Mouse (Mus musculus) embryonic facial prominence, embryonic 14.5 days (tissue): ENCODE data around the gene Ssmem1. TPM values are rescaled to one million over a fixed set of nuclear protein-coding genes. Genes with fewer than 3 reads are reported as not detected.

Experiments
- ATAC-seq: fragments of 200-750 bp; cut with Nextera tagmentation; 2 replicates; pipeline ENCODE4 v1.8.0; 2017; ENCODE audit warnings: low read depth, moderate number of reproducible peaks, moderate TSS enrichment
- DNase-seq: peaks from one replicate; pipeline ENCODE4 v3.0.0-alpha.2; 2015; ENCODE audit warnings: low spot score
- H3K27ac ChIP-seq: fragments of 300-500 bp; sonication (generic); replicated peaks from 2 replicates; pipeline ENCODE4 v1.5.1; 2014; ENCODE audit warnings: low read depth, mild to moderate bottlenecking, low read length, moderate library complexity
- H3K27me3 ChIP-seq: fragments of 300-500 bp; sonication (generic); replicated peaks from 2 replicates; pipeline ENCODE4 v1.6.1; 2014; ENCODE audit warnings: low read length; ENCODE audit not compliant: control insufficient read depth, insufficient read depth
- H3K36me3 ChIP-seq: fragments of 300-500 bp; sonication (generic); 2 replicates; pipeline ENCODE4 v1.6.1; 2014; ENCODE audit warnings: low read length, mixed read lengths; ENCODE audit not compliant: control insufficient read depth, insufficient read depth
- H3K4me1 ChIP-seq: fragments of 300-500 bp; sonication (generic); 2 replicates; pipeline ENCODE4 v1.6.1; 2014; ENCODE audit warnings: antibody characterized with exemption, low read length; ENCODE audit not compliant: control insufficient read depth, insufficient read depth
- H3K4me2 ChIP-seq: fragments of 300-500 bp; sonication (generic); 2 replicates; pipeline ENCODE4 v1.6.1; 2014; ENCODE audit warnings: low read depth, mild to moderate bottlenecking, low read length, moderate library complexity, mixed read lengths
- H3K4me3 ChIP-seq: fragments of 300-500 bp; sonication (generic); 2 replicates; pipeline ENCODE4 v1.5.1; 2014; ENCODE audit warnings: low read depth, mild to moderate bottlenecking, low read length
- H3K9ac ChIP-seq: fragments of 300-500 bp; sonication (generic); 2 replicates; pipeline ENCODE4 v1.6.1; 2014; ENCODE audit warnings: low read depth, mild to moderate bottlenecking, low read length, moderate library complexity, mixed read lengths
- H3K9me3 ChIP-seq: fragments of 300-500 bp; sonication (generic); 2 replicates; pipeline ENCODE4 v1.6.1; 2016; ENCODE audit warnings: low read length; ENCODE audit not compliant: control insufficient read depth
- WGBS: fragments of 180-500 bp; shearing (Covaris S2); extraction: QIAGEN DNeasy Blood & Tissue Kit; methylation state at CpG from one replicate; pipeline ENCODE4 v1.1.7; 2014; 5-methylcytosine and 5-hydroxymethylcytosine counted together
- polyA plus RNA-seq: library from polyadenylated mRNA; unstranded; fragments of >200 nt; fragmentation: Nextera tagmentation; extraction: Ambion mirVana; gene quantifications from 2 replicates; pipeline ENCODE4 v1.2.1, GENCODE M21; 2014

The Ssmem1 gene
- polyA plus RNA-seq, 1 experiment from 2014 or later, result 0.51 TPM

DNA sequence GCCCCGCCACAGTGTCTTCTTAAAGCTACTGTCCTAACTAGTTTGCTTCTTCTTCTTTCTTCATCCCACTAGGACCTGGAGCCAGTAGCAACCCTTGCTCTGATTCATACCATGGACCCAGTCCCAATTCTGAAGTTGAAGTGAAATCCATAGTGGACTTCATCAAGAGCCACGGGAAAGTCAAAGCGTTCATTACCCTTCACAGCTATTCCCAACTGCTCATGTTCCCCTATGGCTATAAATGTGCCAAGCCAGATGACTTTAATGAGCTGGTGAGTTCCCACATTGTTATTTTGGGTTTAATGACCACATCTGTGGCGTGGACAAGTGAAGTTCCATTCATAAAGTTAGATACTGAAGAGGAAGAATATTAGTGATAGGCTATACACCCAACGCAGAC lies 44.4 kb downstream of the Ssmem1 start:
- no peak for DNase-seq
- no peak overlapping the region for H3K4me3 ChIP-seq
- 91% methylated on average over 5 of the region's 5 CpGs for WGBS
- H3K4me1 ChIP-seq, result peaks cover 34% of the 10 kb centered on the region
- no peaks in the 10 kb centered on the region for H3K36me3 ChIP-seq
- no peak overlapping the region for H3K4me2 ChIP-seq
- H3K27ac ChIP-seq, result peak overlapping the region; percentile 93
- no peaks in the 10 kb centered on the region for H3K9me3 ChIP-seq
- no peaks in the 10 kb centered on the region for H3K27me3 ChIP-seq
- no peak overlapping the region for H3K9ac ChIP-seq
- ATAC-seq, result no peak

DNA sequence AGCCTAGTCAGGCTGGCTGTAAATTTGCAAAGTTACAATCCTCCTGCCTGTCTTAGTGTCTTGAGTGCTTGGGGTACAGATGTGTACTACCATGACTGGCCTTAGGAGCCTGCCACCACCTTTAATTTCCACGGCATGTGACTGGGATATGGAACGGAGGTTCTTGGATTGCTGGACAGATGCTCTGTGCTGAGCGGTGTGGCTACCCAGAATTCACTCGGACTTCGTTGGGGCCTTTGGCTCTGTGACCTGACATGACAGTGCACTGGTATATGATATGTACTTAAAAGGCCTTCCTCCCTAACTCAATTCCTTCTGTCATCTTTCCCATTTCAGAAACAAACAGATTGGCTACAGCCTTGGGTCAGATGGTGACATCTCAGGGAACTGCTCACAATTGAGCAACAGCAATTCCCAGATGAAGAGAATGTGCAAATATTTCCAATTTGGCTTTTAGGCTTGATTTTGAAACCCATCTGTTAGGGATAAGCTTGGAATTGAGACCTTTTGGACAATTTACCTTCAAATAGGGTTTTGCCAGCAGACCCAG lies 45.0 kb downstream of the Ssmem1 start:
- 86% methylated on average over 5 of the region's 5 CpGs for whole genome bisulfite sequencing
- no peaks in the 10 kb centered on the region for H3K27me3 ChIP-seq
- DNase-seq, result no peak
- no peak overlapping the region for H3K4me2 ChIP-seq
- no peaks in the 10 kb centered on the region for H3K9me3 ChIP-seq
- ATAC-seq, result no peak
- H3K27ac ChIP-seq, result peak overlapping the region; percentile 28; the same call in 1 of the 2 replicates
- H3K4me1 ChIP-seq, result peaks cover 28% of the 10 kb centered on the region
- H3K4me3 ChIP-seq, result no peak overlapping the region
- H3K9ac ChIP-seq, result no peak overlapping the region
- no peaks in the 10 kb centered on the region for H3K36me3 ChIP-seq

GRCm38 (mm10) chr6:30556080-30556479 lies 46.4 kb downstream of the Ssmem1 start:
- Histone ChIP-seq H3K4me1 (peaks cover 20% of the 10 kb centered on the region), H3K4me2 (no peak overlapping the region), H3K9ac (no peak overlapping the region), H3K27ac (0 out of 2 replicates have a peak overlapping the region, but pooled peaks have one; percentile 8), H3K9me3 (no peaks in the 10 kb centered on the region), H3K27me3 (no peaks in the 10 kb centered on the region), H3K4me3 (no peak overlapping the region), H3K36me3 (no peaks in the 10 kb centered on the region)
- 9% methylated on average over 5 of the region's 9 CpGs for WGBS
- peak; percentile 89 for DNase-seq
- peak; percentile 76 for ATAC-seq

GRCm38 (mm10) chr6:30559726-30560125 lies 50.1 kb downstream of the Ssmem1 start:
- Histone ChIP-seq H3K4me3 (no peak overlapping the region), H3K9me3 (no peaks in the 10 kb centered on the region), H3K27ac (no peak overlapping the region), H3K4me2 (no peak overlapping the region), H3K4me1 (no peaks in the 10 kb centered on the region), H3K36me3 (no peaks in the 10 kb centered on the region), H3K27me3 (no peaks in the 10 kb centered on the region), H3K9ac (no peak overlapping the region)
- ATAC-seq, result no peak
- DNase-seq, result no peak
- WGBS, result 67% methylated on average over 1 of the region's 1 CpGs

GRCm38 (mm10) chr6:30562132-30562531 lies 52.5 kb downstream of the Ssmem1 start:
- Histone ChIP-seq H3K36me3 (no peaks in the 10 kb centered on the region), H3K4me3 (no peak overlapping the region), H3K4me2 (no peak overlapping the region), H3K4me1 (no peaks in the 10 kb centered on the region), H3K9me3 (no peaks in the 10 kb centered on the region), H3K27ac (no peak overlapping the region), H3K9ac (no peak overlapping the region), H3K27me3 (no peaks in the 10 kb centered on the region)
- ATAC-seq (no peak), DNase-seq (no peak)
- 78% methylated on average over 4 of the region's 4 CpGs for WGBS

DNA sequence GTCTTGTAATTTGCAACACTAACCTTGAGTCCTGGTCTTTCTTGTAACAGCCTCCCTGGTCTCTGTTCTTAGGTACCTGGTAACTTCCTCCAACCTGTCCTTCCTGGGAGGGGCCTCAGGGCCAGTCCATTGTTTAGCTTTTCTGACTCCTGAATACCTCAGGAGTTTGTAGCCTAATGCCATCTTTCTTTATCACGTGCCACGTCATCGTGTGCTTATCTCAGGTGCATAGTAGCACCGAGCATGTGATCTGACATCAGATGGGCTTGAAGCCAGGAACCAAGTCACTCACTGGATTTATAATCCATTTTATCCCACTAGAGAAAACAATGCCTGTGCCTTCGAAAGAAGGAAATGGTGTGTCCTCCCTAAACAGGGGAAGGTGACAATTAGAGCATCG lies 53.9 kb downstream of the Ssmem1 start:
- Histone ChIP-seq H3K27ac (no peak overlapping the region), H3K36me3 (no peaks in the 10 kb centered on the region), H3K4me1 (no peaks in the 10 kb centered on the region), H3K4me3 (no peak overlapping the region), H3K27me3 (no peaks in the 10 kb centered on the region), H3K9ac (no peak overlapping the region), H3K9me3 (no peaks in the 10 kb centered on the region), H3K4me2 (no peak overlapping the region)
- WGBS, result 80% methylated on average over 6 of the region's 6 CpGs
- DNase-seq (no peak), ATAC-seq (no peak)

DNA sequence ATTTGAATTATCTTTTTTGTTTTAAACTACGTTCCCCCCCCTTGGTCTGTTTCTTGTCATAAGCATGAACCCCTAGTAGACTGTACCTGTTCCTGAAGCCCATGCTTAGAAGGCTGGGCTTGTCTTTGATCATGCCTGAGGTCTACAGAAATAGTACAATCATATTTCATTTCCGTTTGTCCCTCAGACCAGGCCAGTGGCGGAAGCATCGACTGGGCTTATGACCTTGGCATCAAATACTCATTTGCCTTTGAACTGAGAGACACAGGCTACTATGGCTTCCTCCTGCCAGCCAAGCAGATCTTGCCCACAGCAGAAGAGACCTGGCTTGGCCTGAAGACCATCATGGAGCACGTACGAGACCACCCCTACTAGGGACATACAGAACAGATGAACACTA lies 54.4 kb downstream of the Ssmem1 start:
- no peak for ATAC-seq
- WGBS, result 91% methylated on average over 6 of the region's 6 CpGs
- no peaks in the 10 kb centered on the region for H3K4me1 ChIP-seq
- H3K9me3 ChIP-seq, result no peaks in the 10 kb centered on the region
- DNase-seq, result no peak
- no peak overlapping the region for H3K4me2 ChIP-seq
- H3K9ac ChIP-seq, result no peak overlapping the region
- no peaks in the 10 kb centered on the region for H3K27me3 ChIP-seq
- no peak overlapping the region for H3K4me3 ChIP-seq
- H3K27ac ChIP-seq, result no peak overlapping the region
- H3K36me3 ChIP-seq, result no peaks in the 10 kb centered on the region

DNA sequence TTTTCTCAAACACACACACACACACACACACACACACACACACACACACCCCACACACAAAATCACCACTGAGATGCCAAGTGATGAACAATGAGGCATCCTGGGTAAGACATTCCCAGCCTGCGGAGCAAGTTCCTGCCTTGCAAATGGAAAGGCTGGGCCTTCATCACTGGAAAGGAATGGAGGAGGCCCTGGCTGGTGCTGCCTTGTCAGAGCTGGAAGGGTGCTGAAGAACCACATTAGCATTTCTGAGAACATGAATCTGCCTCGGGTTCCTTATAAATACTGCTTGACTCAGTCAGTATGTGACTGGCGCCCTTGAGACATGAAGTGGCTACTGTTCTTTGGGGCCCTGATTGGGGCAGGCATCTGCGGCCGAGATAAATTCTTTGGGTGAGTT lies 58.4 kb downstream of the Ssmem1 start, which contains the start of gene Cpa4:
Gene Cpa4, plus strand, starts transcription at position 301 of the 400 bp plus-strand sequence.
- H3K9me3 ChIP-seq, result no peaks in the 10 kb centered on the region
- no peaks in the 10 kb centered on the region for H3K36me3 ChIP-seq
- H3K4me1 ChIP-seq, result peaks cover 10% of the 10 kb centered on the region
- no peak within 1 kb of the TSS for H3K27ac ChIP-seq
- no peak within 1 kb of the TSS for H3K4me2 ChIP-seq
- WGBS, result 61% methylated on average over 5 of the region's 5 CpGs
- DNase-seq, result no peak
- ATAC-seq, result no peak
- H3K27me3 ChIP-seq, result no peaks in the 10 kb centered on the region
- no peak within 1 kb of the TSS for H3K4me3 ChIP-seq
- H3K9ac ChIP-seq, result no peak within 1 kb of the TSS

DNA sequence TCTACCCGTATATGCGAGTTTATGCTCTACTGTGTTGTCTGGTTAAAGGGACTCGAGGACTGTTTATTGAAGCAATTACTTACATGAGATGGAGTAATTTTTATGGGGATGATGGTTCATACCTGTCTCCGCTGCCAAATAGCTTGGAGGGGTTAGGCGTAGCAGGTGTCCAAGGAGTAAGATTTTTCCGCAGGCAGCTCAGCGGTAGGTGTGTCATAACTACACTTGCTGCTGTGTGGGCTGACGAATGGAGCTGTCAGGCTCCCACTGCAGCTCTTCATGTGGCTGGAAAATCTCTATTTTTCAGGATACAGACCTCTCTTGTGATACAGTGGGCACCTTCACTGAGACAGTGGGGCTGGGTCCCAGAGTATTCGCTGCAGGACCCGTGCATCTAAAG lies 59.7 kb downstream of the Ssmem1 start:
- Histone ChIP-seq H3K27me3 (no peaks in the 10 kb centered on the region), H3K4me3 (no peak overlapping the region), H3K27ac (no peak overlapping the region), H3K36me3 (no peaks in the 10 kb centered on the region), H3K9ac (no peak overlapping the region), H3K4me1 (peaks cover 22% of the 10 kb centered on the region), H3K9me3 (no peaks in the 10 kb centered on the region), H3K4me2 (no peak overlapping the region)
- WGBS, result 83% methylated on average over 10 of the region's 10 CpGs
- DNase-seq (no peak), ATAC-seq (no peak)
